Mouse (Mus musculus) kidney, adult 2 months (tissue): ENCODE data around the gene Trove2.

ENCODE experiments used
- CTCF ChIP-seq: fragments of 200-500 bp; conservative IDR thresholded peaks from 2 replicates; pipeline ENCODE4 v1.5.1; 2011; ENCODE audit warnings: low read depth, mild to moderate bottlenecking, control low read depth, low read length, moderate library complexity, mixed read lengths; ENCODE audit not compliant: insufficient read depth, insufficient read length
- POLR2A ChIP-seq: fragments of 200-500 bp; IDR thresholded peaks from one replicate; pipeline ENCODE4 v1.6.1; 2011; ENCODE audit warnings: low read depth, low read length, control low read depth

- TF ChIP-seq CTCF (no peak), POLR2A (no peak)
Observed at GRCm38 (mm10) chr1:143742186-143742585, 34.7 kb downstream of the Trove2 start.
